Mouse (Mus musculus): Measurements from ENCODE around the gene Gm20883. TPM values are rescaled to one million over a fixed set of nuclear protein-coding genes. Genes with fewer than 3 reads are reported as not detected.
"Not testable (repeated sequence)": the region's sequence is repeated elsewhere in the genome, so short reads cannot be mapped to it uniquely, and the experiment has no call there.

Gm20883 gene
- total RNA-seq (2015) (not detected in 2 replicates), total RNA-seq (2017) (not detected in 2 replicates)

DNA sequence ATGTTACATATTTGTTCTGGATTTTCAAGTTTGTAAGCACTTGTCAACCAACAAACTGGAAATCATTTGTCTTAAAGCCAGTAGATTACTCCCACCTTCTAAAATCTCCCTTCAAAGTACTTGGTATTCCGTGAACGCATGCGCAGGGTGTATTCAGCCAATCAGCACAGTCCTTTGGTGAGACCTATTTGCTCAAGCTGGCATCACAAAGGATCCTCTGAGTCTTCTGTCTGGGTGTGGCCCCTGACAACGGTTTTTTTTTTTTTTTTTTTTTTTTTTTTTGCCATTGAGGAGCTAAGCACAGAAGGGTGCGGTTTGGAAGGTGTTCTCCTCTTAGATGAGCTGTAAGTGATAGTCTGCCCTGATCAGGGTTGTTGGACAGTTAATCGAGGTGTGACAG lies at the start of gene Gm20883:
Gene Gm20883 (plus strand): TSS at position 301 of the 400 bp plus-strand sequence.
- not testable (repeated sequence) for ATAC-seq (ENCODE audit: poor library complexity, severe bottlenecking)

All from megakaryocyte, adult 5-6 weeks (primary cell).